Mouse (Mus musculus) lung, postnatal 0 days (tissue): Measurements from ENCODE around the gene Ccnt1. TPM values are rescaled to one million over a fixed set of nuclear protein-coding genes. Genes with fewer than 3 reads are reported as not detected.

Experiments
- ATAC-seq: fragments of 200-750 bp; cut with Nextera tagmentation; 2 replicates; pipeline ENCODE4 v1.8.0; 2017; ENCODE audit warnings: moderate library complexity
- DNase-seq: peaks from one replicate; pipeline ENCODE4 v3.0.0-alpha.2; 2016; ENCODE audit warnings: low spot score
- H3K27ac ChIP-seq: fragments of 300-500 bp; sonication (generic); 2 replicates; pipeline ENCODE4 v1.5.1; 2014; ENCODE audit warnings: antibody characterized with exemption, mild to moderate bottlenecking, low read length, mixed read lengths
- H3K27me3 ChIP-seq: fragments of 300-500 bp; sonication (generic); replicated peaks from 2 replicates; pipeline ENCODE4 v1.6.1; 2014; ENCODE audit warnings: low read length, mixed read lengths; ENCODE audit not compliant: insufficient read depth
- H3K36me3 ChIP-seq: fragments of 300-500 bp; sonication (generic); 2 replicates; pipeline ENCODE4 v1.6.1; 2014; ENCODE audit warnings: low read length, mixed read lengths; ENCODE audit not compliant: insufficient read depth
- H3K4me1 ChIP-seq: fragments of 300-500 bp; sonication (generic); 2 replicates; pipeline ENCODE4 v1.6.1; 2014; ENCODE audit warnings: antibody characterized with exemption, low read depth, low read length, mixed read lengths; ENCODE audit not compliant: insufficient read depth
- H3K4me2 ChIP-seq: fragments of 300-500 bp; sonication (generic); replicated peaks from 2 replicates; pipeline ENCODE4 v1.6.1; 2014; ENCODE audit warnings: low read depth, mild to moderate bottlenecking, low read length, moderate library complexity, mixed read lengths
- H3K4me3 ChIP-seq: fragments of 300-500 bp; sonication (generic); 2 replicates; pipeline ENCODE4 v1.5.1; 2014; ENCODE audit warnings: low read depth, low read length
- H3K9ac ChIP-seq: fragments of 300-500 bp; sonication (generic); replicated peaks from 2 replicates; pipeline ENCODE4 v1.6.1; 2014; ENCODE audit warnings: low read depth, mild to moderate bottlenecking
- H3K9me3 ChIP-seq: fragments of 300-500 bp; sonication (generic); 2 replicates; pipeline ENCODE4 v1.6.1; 2016; ENCODE audit warnings: low read length, mixed read lengths
- CTCF ChIP-seq: IDR thresholded peaks from 2 replicates; pipeline ENCODE4 v1.5.1; 2016; ENCODE audit warnings: antibody characterized with exemption, mild to moderate bottlenecking
- EP300 ChIP-seq: IDR thresholded peaks from 2 replicates; pipeline ENCODE4 v1.6.1; 2016; ENCODE audit warnings: antibody characterized with exemption, mild to moderate bottlenecking, control low read depth
- WGBS: fragments of 180-500 bp; shearing (Covaris S2); extraction: QIAGEN DNeasy Blood & Tissue Kit; methylation state at CpG from one replicate; pipeline ENCODE4 v1.1.7; 2014; 5-methylcytosine and 5-hydroxymethylcytosine counted together
- polyA plus RNA-seq: library from polyadenylated mRNA; unstranded; fragments of >200 nt; fragmentation: Nextera tagmentation; extraction: Ambion mirVana; gene quantifications from 2 replicates; pipeline ENCODE4 v1.2.1, GENCODE M21; 2015

Ccnt1 gene
- polyA plus RNA-seq, 1 experiment from 2014 or later, result 31.0 TPM

- ATAC-seq, result no peak
- Histone ChIP-seq H3K27me3 (no peaks in the 10 kb centered on the region), H3K36me3 (no peaks in the 10 kb centered on the region), H3K9me3 (no peaks in the 10 kb centered on the region), H3K9ac (no peak overlapping the region), H3K4me3 (no peak overlapping the region), H3K4me1 (0 out of 2 replicates have a peak, but pooled peaks cover 3% of the 10 kb centered on the region), H3K4me2 (no peak overlapping the region), H3K27ac (no peak overlapping the region)
- TF ChIP-seq CTCF, result no peak
- TF ChIP-seq EP300, result no peak
- DNase-seq, result no peak
- 52% methylated on average over 2 of the region's 2 CpGs for WGBS
Observed at GRCm38 (mm10) chr15:98509387-98509786, 61.3 kb downstream of the Ccnt1 start.

- no peaks in the 10 kb centered on the region for H3K9me3 ChIP-seq
- H3K4me3 ChIP-seq, result no peak overlapping the region
- H3K27ac ChIP-seq, result no peak overlapping the region
- DNase-seq (no peak), ATAC-seq (no peak)
- H3K9ac ChIP-seq, result no peak overlapping the region
- 0 out of 2 replicates have a peak, but pooled peaks cover 3% of the 10 kb centered on the region for H3K4me1 ChIP-seq
- no peaks in the 10 kb centered on the region for H3K27me3 ChIP-seq
- TF ChIP-seq CTCF (no peak), EP300 (no peak)
- WGBS, result 85% methylated on average over 6 of the region's 6 CpGs
- no peaks in the 10 kb centered on the region for H3K36me3 ChIP-seq
- H3K4me2 ChIP-seq, result no peak overlapping the region
Observed at GRCm38 (mm10) chr15:98507321-98507720, 63.4 kb downstream of the Ccnt1 start.

- Histone ChIP-seq H3K4me1 (no peaks in the 10 kb centered on the region), H3K27me3 (no peaks in the 10 kb centered on the region), H3K27ac (no peak overlapping the region), H3K4me2 (no peak overlapping the region), H3K36me3 (no peaks in the 10 kb centered on the region), H3K9ac (no peak overlapping the region), H3K4me3 (no peak overlapping the region), H3K9me3 (no peaks in the 10 kb centered on the region)
- ATAC-seq, result no peak
- 65% methylated on average over 9 of the region's 9 CpGs for WGBS
- peak; percentile 36 for DNase-seq
- peak; percentile 18; the same call in 1 of the 2 replicates for TF ChIP-seq CTCF
- no peak for TF ChIP-seq EP300
Observed at GRCm38 (mm10) chr15:98506253-98506957, 64.3 kb downstream of the Ccnt1 start.

- H3K36me3 ChIP-seq, result no peaks in the 10 kb centered on the region
- no peaks in the 10 kb centered on the region for H3K4me1 ChIP-seq
- H3K9ac ChIP-seq, result no peak overlapping the region
- no peak overlapping the region for H3K27ac ChIP-seq
- ATAC-seq (peak; percentile 25; the same call in 1 of the 2 replicates), DNase-seq (peak; percentile 64)
- H3K4me2 ChIP-seq, result no peak overlapping the region
- WGBS, result 14% methylated on average over 18 of the region's 18 CpGs
- no peak overlapping the region for H3K4me3 ChIP-seq
- H3K27me3 ChIP-seq, result no peaks in the 10 kb centered on the region
- TF ChIP-seq EP300 (no peak), CTCF (peak; percentile 78)
- no peaks in the 10 kb centered on the region for H3K9me3 ChIP-seq
Observed at GRCm38 (mm10) chr15:98504514-98504913, 66.2 kb downstream of the Ccnt1 start.

- H3K36me3 ChIP-seq, result no peaks in the 10 kb centered on the region
- no peak overlapping the region for H3K4me2 ChIP-seq
- ATAC-seq, result no peak
- H3K27me3 ChIP-seq, result no peaks in the 10 kb centered on the region
- DNase-seq, result no peak
- WGBS, result 85% methylated on average over 2 of the region's 3 CpGs
- TF ChIP-seq CTCF, result no peak
- no peak for TF ChIP-seq EP300
- no peak overlapping the region for H3K9ac ChIP-seq
- H3K9me3 ChIP-seq, result no peaks in the 10 kb centered on the region
- H3K4me1 ChIP-seq, result no peaks in the 10 kb centered on the region
- H3K4me3 ChIP-seq, result no peak overlapping the region
- H3K27ac ChIP-seq, result no peak overlapping the region
Observed at GRCm38 (mm10) chr15:98503317-98503716, 67.4 kb downstream of the Ccnt1 start.

- Histone ChIP-seq H3K4me3 (no peak overlapping the region), H3K27me3 (no peaks in the 10 kb centered on the region), H3K9ac (no peak overlapping the region), H3K36me3 (no peaks in the 10 kb centered on the region), H3K27ac (no peak overlapping the region), H3K4me2 (no peak overlapping the region), H3K9me3 (no peaks in the 10 kb centered on the region), H3K4me1 (no peaks in the 10 kb centered on the region)
- TF ChIP-seq EP300 (no peak), CTCF (no peak)
- DNase-seq, result no peak
- 79% methylated on average over 17 of the region's 17 CpGs for WGBS
- ATAC-seq, result no peak
Observed at GRCm38 (mm10) chr15:98497631-98498030, 73.1 kb downstream of the Ccnt1 start.
